18 mouse cellular contexts compared by ENCODE assay signal in the genomic region with DNA sequence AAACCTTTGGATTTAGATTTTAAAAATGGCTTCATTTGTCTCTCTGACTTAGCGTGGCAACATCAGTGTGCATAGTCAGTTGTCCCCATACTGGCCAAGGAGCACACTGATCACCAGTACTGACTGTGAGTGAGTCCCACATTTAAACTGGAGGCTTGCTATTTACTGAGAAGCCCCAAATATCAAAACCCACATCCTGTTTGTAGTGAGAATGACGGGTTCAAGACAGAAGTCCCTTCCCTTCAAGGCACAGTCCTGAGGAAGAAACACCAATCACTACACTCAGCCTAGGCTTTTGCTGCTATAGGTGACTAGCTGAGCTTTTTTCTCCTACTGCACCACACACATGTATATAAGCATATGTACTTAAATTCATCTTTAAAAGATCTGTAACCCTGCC.
"Had no signal": no experiment of that assay in that cellular context is flagged by ENCODE, and none has a peak within 500 bp of the region (broad histone marks: within the 10 kb centered on the region; RNA-seq: fewer than 3 reads in every experiment).

No protein-coding gene starts in this region.

- H3K27me3 ChIP-seq: liver, embryonic 15.5 days; megakaryocyte, embryonic 14.5 days; neural tube, embryonic 12.5 days had no signal

- DNase-seq: kidney, adult 11 months; kidney, adult 9 months; kidney, postnatal 36 days; lung, embryonic 14.5 days; lung, postnatal 14 days; right cerebral cortex, postnatal 4 days; spleen, adult 18-20 months; thymus, postnatal 25 days had no signal

- H3K27ac ChIP-seq: kidney, postnatal 0 days; left cerebral cortex, adult 2 months; limb, embryonic 10.5 days; liver, embryonic 15.5 days; macrophage; neural tube, embryonic 12.5 days; stomach, postnatal 0 days had no signal

- H3K9ac ChIP-seq: liver, embryonic 15.5 days; lung, embryonic 14.5 days; neural tube, embryonic 12.5 days had no signal

- H3K9me3 ChIP-seq: limb, embryonic 10.5 days; liver, embryonic 15.5 days; megakaryocyte, embryonic 14.5 days; neural tube, embryonic 12.5 days had no signal

- H3K4me3 ChIP-seq: left cerebral cortex, adult 2 months; limb, embryonic 10.5 days; liver, embryonic 15.5 days; megakaryocyte, embryonic 14.5 days; neural tube, embryonic 12.5 days had no signal

- H3K4me2 ChIP-seq: liver, embryonic 11.5 days; liver, embryonic 15.5 days; lung, embryonic 14.5 days; midbrain, embryonic 11.5 days; neural tube, embryonic 12.5 days had no signal

- H3K36me3 ChIP-seq: limb, embryonic 10.5 days; liver, embryonic 15.5 days; neural tube, embryonic 12.5 days had no signal
